Mouse (Mus musculus): ENCODE measurements around the gene 5330417H12Rik. TPM values are rescaled to one million over a fixed set of nuclear protein-coding genes. Genes with fewer than 3 reads are reported as not detected.
A peak's percentile ranks its signal among the peaks of the same experiment; 100 is the strongest.

5330417H12Rik gene
- not detected in 2 replicates for polyA plus RNA-seq (2016; fragmentation: Nextera tagmentation; extraction: Ambion mirVana)

DNA sequence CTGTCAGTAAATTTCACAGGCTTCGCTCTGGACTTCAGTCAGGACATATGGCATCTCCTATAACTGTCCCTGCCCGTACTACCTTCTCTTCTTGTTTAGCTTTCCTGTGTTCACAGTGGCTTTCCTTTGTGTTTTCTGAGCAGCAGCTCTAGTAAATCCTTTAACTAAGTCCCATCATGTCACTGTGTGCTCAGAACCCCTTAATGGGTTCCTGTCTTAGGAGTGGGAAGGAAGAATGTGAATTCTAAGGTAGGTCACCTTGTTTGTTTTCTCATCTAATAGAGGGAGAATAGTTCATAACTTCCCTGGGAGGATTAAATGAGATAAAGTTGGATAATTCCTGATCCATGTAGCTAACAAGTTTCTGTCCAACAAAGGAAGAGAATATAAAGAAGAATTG, at the start of gene 5330417H12Rik:
Gene 5330417H12Rik, minus strand, starts transcription at position 101 of the 400 bp plus-strand sequence.
- Histone ChIP-seq H3K36me3 (replicated peaks) (no peaks in the 10 kb centered on the region), H3K9me3 (no peaks in the 10 kb centered on the region), H3K4me1 (peaks cover 7% of the 10 kb centered on the region), H3K27me3 (replicated peaks; ENCODE audit: low read depth, poor library complexity, severe bottlenecking) (no peaks in the 10 kb centered on the region), H3K27ac (replicated peaks) (no peak within 1 kb of the TSS), H3K4me3 (no peak within 1 kb of the TSS)
- no peak for DNase-seq (ENCODE audit: low spot score)
- 85% methylated on average over 2 of the region's 2 CpGs for WGBS

DNA sequence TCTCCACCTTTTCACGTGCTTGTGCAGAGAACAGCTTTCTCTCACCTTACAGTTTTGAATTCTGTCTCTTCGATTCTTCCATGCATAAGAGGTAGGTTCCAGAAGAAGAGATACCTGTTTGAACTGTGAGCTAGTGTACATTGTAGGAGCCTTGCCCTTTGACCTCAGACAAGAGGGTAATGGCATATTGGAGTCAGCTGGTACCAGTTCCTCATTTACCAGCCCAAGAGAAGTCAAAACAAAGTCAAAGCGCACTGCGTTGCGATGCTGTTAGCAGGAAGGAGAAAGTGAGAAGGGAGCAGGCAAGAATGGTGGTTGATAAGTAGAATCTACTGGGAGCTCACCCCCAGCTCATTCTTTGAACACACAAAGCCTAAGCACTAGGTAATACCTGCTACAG, 43.6 kb upstream of the 5330417H12Rik start:
- DNase-seq (ENCODE audit: low spot score): no peak
- H3K4me3 ChIP-seq: no peak overlapping the region
- H3K27ac ChIP-seq (replicated peaks): no peak overlapping the region
- WGBS: 85% methylated on average over 5 of the region's 5 CpGs
- H3K9me3 ChIP-seq: no peaks in the 10 kb centered on the region
- H3K36me3 ChIP-seq (replicated peaks): peaks cover 8% of the 10 kb centered on the region
- H3K4me1 ChIP-seq: peaks cover 53% of the 10 kb centered on the region
- peaks cover 5% of the 10 kb centered on the region; the same call in 1 of the 2 replicates for H3K27me3 ChIP-seq (replicated peaks; ENCODE audit: low read depth, poor library complexity, severe bottlenecking)

DNA sequence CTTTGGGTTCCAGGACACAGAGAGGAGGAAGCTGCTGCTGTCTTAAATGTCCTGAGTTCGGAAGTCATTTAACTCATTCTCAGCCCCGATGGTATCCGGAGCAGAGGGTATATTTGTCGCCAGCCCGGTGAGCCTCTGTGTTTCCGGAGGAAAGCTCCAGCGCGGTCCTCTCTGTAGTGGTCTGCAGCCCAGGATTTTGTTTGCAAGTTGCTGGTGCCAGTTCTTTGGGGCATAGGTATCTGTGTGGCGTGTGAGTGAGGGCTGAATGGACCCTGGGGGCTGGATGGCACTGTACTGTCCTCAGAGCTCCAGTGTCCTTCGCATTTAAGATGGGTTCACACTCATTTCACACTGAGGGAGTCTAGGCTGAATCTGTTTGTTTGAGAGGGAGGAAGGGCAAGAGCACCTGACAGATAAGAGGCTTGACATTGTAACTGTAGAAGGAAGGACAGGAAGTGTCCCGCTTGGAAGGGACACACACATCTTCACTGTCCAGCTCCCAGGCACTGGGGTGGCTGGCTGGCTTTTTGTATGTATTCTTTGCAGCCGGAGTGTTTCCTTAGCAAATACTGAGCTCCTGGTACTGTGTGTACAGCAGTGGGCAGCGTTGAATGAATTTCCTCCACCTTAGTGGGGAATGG, 41.4 kb upstream of the 5330417H12Rik start:
- Histone ChIP-seq H3K27ac (replicated peaks) (peak overlapping the region; percentile 95), H3K27me3 (replicated peaks; ENCODE audit: low read depth, poor library complexity, severe bottlenecking) (peaks cover 8% of the 10 kb centered on the region; the same call in 1 of the 2 replicates), H3K36me3 (replicated peaks) (peaks cover 8% of the 10 kb centered on the region), H3K4me1 (peaks cover 74% of the 10 kb centered on the region), H3K9me3 (no peaks in the 10 kb centered on the region), H3K4me3 (peak overlapping the region; percentile 64)
- WGBS: 31% methylated on average over 13 of the region's 13 CpGs
- no peak for DNase-seq (ENCODE audit: low spot score)

DNA sequence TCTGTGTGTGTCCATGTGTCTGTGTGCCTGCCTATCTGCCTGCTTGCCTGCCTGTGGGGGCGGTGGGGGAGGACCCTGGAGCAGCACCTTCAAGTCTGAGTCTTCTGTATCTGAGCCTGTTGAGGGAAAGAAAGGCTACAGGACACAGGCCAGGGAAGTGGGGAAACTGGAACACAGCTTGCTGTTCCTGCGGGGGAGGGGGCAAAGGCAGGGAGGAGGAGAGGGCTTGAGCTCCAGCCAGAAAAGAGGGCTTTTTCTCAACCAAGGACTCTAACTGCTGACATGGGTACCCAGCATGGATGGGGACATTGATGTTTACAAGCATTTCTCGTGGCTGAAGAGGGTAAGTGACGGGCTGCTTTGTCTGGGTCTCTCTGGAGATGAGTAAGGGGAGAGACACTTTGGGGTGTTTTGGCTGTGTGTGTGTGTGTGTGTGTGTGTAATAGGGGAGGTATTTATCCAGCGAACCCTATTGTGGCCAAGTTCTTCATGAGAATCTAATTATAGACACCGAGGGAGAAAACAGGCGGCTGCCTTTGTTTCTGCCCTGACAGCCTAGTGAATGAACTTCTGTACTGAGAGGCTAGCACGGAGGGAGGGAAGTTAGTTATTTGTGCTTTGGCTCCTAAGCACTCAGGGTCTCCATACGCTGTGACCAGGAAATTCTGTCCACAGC, 40.8 kb upstream of the 5330417H12Rik start:
- peaks cover 5% of the 10 kb centered on the region for H3K36me3 ChIP-seq (replicated peaks)
- H3K9me3 ChIP-seq: no peaks in the 10 kb centered on the region
- peaks cover 8% of the 10 kb centered on the region; the same call in 1 of the 2 replicates for H3K27me3 ChIP-seq (replicated peaks; ENCODE audit: low read depth, poor library complexity, severe bottlenecking)
- peak overlapping the region; percentile 64 for H3K4me3 ChIP-seq
- DNase-seq (ENCODE audit: low spot score): peak; percentile 50
- 6% methylated on average over 9 of the region's 9 CpGs for WGBS
- peaks cover 75% of the 10 kb centered on the region for H3K4me1 ChIP-seq
- H3K27ac ChIP-seq (replicated peaks): peak overlapping the region; percentile 95

DNA sequence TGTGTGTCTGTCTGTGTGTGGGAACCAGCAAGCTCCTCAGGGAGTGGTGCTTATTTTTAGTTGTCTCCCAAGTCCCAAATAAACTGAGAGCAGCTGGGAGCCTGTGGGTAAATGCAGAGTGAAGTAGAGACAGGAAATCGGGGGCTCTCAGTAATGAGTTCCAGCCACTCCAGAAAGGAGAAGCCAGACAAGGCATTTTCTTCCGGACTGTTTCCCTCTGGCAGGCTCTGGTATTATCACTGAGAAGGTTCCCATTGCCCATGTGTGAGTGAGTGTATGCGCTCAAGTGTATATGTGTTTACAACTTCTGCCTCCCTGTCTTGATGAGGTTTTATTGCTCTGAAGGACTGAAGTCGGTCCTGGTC, 40.2 kb upstream of the 5330417H12Rik start:
- peak; percentile 73 for DNase-seq (ENCODE audit: low spot score)
- H3K27ac ChIP-seq (replicated peaks): peak overlapping the region; percentile 95
- no peaks in the 10 kb centered on the region for H3K9me3 ChIP-seq
- H3K27me3 ChIP-seq (replicated peaks; ENCODE audit: low read depth, poor library complexity, severe bottlenecking): peaks cover 8% of the 10 kb centered on the region; the same call in 1 of the 2 replicates
- peaks cover 75% of the 10 kb centered on the region for H3K4me1 ChIP-seq
- peak overlapping the region; percentile 64 for H3K4me3 ChIP-seq
- no peaks in the 10 kb centered on the region for H3K36me3 ChIP-seq (replicated peaks)
- whole genome bisulfite sequencing: 26% methylated on average over 4 of the region's 4 CpGs

DNA sequence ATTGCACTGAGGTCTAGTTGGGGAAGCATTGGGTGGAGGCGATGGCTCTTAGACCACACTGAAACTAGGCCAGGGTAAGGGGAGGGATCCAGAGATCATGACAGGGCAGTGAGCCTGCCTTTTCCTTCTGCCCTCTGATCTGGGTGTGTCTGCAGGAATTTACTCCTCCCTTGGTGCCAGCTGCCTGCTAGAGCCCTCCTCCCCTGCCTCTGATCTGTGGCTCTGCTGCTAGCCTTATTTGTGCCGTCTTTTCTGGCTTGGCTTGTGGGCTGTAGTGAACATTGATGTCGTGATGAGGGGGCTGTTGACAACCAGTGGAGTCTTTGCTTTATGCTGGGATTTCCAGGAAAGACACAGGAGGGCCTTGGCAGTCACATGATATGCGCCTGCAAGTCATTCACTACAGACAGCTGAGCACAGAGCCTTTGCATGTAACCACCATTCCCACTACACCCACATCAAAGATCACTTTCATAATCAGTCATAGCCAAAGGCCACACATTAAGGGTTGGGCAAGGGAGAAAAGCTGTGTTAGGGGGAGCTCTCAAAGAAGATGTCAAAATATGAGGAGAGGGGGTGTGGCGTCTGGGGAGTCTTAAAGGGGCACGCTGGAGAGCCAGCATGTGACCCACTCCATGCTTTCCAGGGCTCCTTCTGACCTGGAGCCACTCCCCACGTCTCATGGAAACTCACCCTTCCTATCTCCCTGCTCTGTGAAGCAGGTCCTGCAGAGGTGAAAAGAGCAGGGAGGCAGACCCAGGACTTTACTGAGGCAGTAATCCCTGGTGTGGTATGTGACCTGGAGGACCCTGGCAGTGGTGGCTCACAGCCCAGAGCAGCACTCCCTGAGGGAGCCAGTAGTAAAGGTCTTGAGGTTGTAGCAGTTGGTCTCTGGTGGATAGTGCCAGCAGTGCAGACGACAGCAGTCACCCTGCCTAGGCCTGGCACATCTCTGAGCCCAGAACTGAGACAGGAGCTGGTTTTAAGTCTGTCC, 39.4 kb upstream of the 5330417H12Rik start:
- peaks cover 10% of the 10 kb centered on the region for H3K27me3 ChIP-seq (replicated peaks; ENCODE audit: low read depth, poor library complexity, severe bottlenecking)
- DNase-seq (ENCODE audit: low spot score): peak; percentile 46
- WGBS: 26% methylated on average over 8 of the region's 8 CpGs
- no peaks in the 10 kb centered on the region for H3K9me3 ChIP-seq
- H3K36me3 ChIP-seq (replicated peaks): no peaks in the 10 kb centered on the region
- H3K4me3 ChIP-seq: peak overlapping the region; percentile 64
- peak overlapping the region; percentile 95 for H3K27ac ChIP-seq (replicated peaks)
- H3K4me1 ChIP-seq: peaks cover 75% of the 10 kb centered on the region

DNA sequence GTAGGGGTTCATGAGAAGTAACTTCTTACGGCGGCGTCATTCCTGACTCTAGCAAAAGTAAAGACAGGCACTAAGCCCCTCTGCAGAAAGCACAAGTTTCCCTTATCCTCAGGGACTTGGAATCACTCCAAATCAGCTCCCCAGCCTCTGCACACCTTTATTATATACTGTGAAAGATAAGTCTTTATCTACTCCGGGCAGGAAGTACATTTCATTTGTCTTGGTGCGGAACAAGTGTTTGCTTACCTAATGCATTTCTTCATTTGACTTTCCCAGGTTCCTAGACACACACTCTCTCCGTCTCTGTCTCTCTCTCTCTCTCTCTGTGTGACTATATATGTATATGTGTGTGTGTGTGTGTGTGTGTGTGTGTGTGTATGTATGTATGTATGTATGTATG, 38.7 kb upstream of the 5330417H12Rik start:
- WGBS: 88% methylated on average over 6 of the region's 6 CpGs
- Histone ChIP-seq H3K27ac (replicated peaks) (peak overlapping the region; percentile 95), H3K9me3 (no peaks in the 10 kb centered on the region), H3K27me3 (replicated peaks; ENCODE audit: low read depth, poor library complexity, severe bottlenecking) (peaks cover 14% of the 10 kb centered on the region), H3K4me3 (no peak overlapping the region), H3K4me1 (peaks cover 73% of the 10 kb centered on the region), H3K36me3 (replicated peaks) (no peaks in the 10 kb centered on the region)
- DNase-seq (ENCODE audit: low spot score): no peak

DNA sequence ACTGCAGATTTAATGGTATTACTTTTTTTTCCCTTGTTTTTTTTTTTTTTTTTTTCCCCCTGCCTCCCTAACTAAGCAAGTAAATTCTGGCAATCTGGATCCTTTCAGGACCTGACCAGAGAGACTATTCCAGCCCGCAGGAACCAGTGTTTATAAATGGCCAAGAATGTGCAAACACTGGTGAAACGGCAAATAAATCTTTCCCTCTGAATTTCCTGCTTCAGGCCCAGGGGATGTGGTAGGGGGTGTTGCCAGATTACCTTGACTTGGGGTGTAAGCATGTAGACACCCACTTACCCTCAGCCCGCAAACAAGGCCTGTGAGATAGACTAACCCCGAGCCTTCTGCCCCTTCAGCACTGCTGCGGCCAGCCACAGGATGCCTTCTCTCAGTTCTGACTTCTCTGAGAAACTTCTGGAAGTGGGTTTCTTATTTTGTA, 36.9 kb upstream of the 5330417H12Rik start:
- Histone ChIP-seq H3K27ac (replicated peaks) (peak overlapping the region; percentile 95), H3K4me3 (no peak overlapping the region), H3K4me1 (peaks cover 56% of the 10 kb centered on the region), H3K36me3 (replicated peaks) (no peaks in the 10 kb centered on the region), H3K9me3 (no peaks in the 10 kb centered on the region), H3K27me3 (replicated peaks; ENCODE audit: low read depth, poor library complexity, severe bottlenecking) (peaks cover 12% of the 10 kb centered on the region)
- peak; percentile 26 for DNase-seq (ENCODE audit: low spot score)
- 56% methylated on average over 5 of the region's 5 CpGs for WGBS

DNA sequence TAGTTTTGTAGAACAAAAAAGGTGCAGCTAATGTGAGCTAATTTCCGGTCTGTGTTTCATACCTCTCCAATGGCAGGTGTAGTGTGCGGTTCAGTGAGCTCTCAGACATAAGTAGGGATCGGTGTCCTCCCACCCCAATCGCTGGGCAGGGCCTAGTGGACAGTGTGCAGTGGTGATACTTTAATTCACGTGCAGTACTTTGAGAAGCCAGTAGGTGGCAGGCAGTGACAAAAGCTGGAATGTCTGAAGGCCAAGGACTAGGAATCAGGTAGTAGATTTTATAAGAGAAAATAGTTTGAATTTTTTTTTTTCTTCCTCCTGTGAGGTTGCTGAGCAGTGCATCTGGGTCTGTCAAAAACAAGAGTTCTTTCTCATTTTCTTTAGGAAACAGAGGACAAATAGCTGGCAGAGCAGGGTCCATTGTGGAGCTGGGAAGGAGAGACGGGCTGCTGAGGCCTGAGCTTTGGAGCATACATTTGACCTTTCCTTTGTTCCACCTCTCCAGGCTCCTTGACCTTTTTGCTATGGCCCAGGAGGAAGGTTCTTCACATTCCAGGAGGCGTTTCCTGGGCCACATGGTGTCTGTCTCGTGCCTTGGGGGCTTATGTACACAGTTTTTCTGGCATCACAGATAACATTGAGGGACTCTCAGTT, 36.4 kb upstream of the 5330417H12Rik start:
- Histone ChIP-seq H3K36me3 (replicated peaks) (no peaks in the 10 kb centered on the region), H3K27me3 (replicated peaks; ENCODE audit: low read depth, poor library complexity, severe bottlenecking) (peaks cover 11% of the 10 kb centered on the region), H3K9me3 (no peaks in the 10 kb centered on the region), H3K4me3 (no peak overlapping the region), H3K4me1 (peaks cover 50% of the 10 kb centered on the region), H3K27ac (replicated peaks) (peak overlapping the region; percentile 95)
- WGBS: 12% methylated on average over 8 of the region's 8 CpGs
- peak; percentile 85 for DNase-seq (ENCODE audit: low spot score)

DNA sequence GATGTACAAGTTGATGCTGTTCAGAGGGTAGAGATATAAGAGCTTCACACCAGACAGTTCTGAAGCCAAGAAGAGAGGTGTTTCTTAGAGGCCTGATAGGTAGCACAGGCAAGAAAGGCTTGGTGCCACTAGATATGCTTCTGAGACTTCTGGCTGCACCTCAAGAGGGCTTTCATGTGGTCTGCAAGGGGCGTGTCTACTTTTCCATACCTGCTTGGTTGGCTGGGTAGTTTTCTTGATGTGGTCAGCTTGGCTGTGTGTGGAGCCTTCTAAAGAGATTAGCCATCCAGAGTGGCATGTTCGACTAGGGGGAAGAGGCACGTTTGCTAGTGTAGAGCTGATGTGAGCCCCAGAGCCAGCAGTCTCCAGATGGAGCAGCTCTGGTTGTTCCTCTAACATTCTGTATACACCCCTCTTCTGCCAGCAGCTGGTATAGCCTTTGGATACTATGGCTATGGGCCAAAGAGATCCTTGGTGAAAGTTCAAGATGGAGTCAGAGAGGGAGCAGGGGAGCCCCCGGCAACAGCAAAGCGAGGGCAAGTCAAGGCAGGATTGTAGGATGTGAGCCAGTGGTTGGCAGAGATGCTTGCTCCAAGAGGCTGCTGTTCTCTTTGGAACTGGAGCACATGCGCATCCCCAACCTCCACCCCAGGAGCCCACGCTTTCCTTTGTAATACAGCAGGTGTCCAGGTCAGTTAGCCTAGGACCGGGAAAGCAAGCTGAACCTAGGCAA, 34.4 kb upstream of the 5330417H12Rik start:
- peaks cover 31% of the 10 kb centered on the region for H3K4me1 ChIP-seq
- no peaks in the 10 kb centered on the region for H3K9me3 ChIP-seq
- H3K27ac ChIP-seq (replicated peaks): peak overlapping the region; percentile 3; the same call in 1 of the 2 replicates
- DNase-seq (ENCODE audit: low spot score): no peak
- no peak overlapping the region for H3K4me3 ChIP-seq
- H3K27me3 ChIP-seq (replicated peaks; ENCODE audit: low read depth, poor library complexity, severe bottlenecking): peaks cover 11% of the 10 kb centered on the region
- 87% methylated on average over 8 of the region's 8 CpGs for WGBS
- no peaks in the 10 kb centered on the region for H3K36me3 ChIP-seq (replicated peaks)

DNA sequence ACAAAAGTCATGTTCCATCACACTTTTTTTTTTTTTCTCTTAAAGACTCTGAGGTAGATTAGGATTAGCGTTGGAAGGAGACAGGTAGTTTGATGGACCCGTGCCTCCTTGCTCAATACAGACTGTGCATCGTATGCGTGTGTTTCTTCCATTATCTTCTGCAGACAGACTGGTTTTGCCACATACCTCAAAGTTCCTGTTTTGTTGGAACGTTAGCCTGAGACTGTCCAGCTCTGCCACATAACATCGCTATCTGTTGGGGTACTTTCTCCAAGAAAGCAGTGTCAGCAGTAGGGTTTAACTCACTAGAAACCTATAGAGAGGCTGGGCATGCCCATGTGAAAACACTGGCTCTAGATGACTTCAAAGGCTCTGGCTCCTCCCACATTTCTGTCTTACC, 31.5 kb upstream of the 5330417H12Rik start:
- Histone ChIP-seq H3K9me3 (no peaks in the 10 kb centered on the region), H3K4me3 (no peak overlapping the region), H3K4me1 (peaks cover 18% of the 10 kb centered on the region), H3K27me3 (replicated peaks; ENCODE audit: low read depth, poor library complexity, severe bottlenecking) (peaks cover 6% of the 10 kb centered on the region; the same call in 1 of the 2 replicates), H3K27ac (replicated peaks) (no peak overlapping the region), H3K36me3 (replicated peaks) (no peaks in the 10 kb centered on the region)
- WGBS: 84% methylated on average over 6 of the region's 6 CpGs
- no peak for DNase-seq (ENCODE audit: low spot score)

Measured in embryonic facial prominence, embryonic 10.5 days (tissue).